Mouse (Mus musculus) testis, adult 2 months (tissue): ENCODE measurements around the gene Zfp281. TPM values are rescaled to one million over a fixed set of nuclear protein-coding genes. Genes with fewer than 3 reads are reported as not detected.

Experiments
- H3K27ac ChIP-seq: fragments of 200-500 bp; 2 replicates; pipeline ENCODE4 v1.5.1; 2012; ENCODE audit warnings: low read depth, low read length; ENCODE audit not compliant: control insufficient read depth, insufficient read depth
- H3K27me3 ChIP-seq: fragments of 200-500 bp; 2 replicates; pipeline ENCODE4 v1.6.1; 2012; ENCODE audit warnings: mild to moderate bottlenecking, low read length, moderate library complexity; ENCODE audit not compliant: control insufficient read depth, insufficient read depth
- H3K36me3 ChIP-seq: fragments of 200-500 bp; 2 replicates; pipeline ENCODE4 v1.6.1; 2012; ENCODE audit warnings: mild to moderate bottlenecking, low read length; ENCODE audit not compliant: control insufficient read depth, insufficient read depth
- H3K4me1 ChIP-seq: fragments of 200-500 bp; 2 replicates; pipeline ENCODE4 v1.6.1; 2012; ENCODE audit warnings: low read length; ENCODE audit not compliant: control insufficient read depth, insufficient read depth
- H3K4me3 ChIP-seq: fragments of 200-500 bp; 2 replicates; pipeline ENCODE4 v1.5.1; 2012; ENCODE audit warnings: low read depth, mild to moderate bottlenecking, low read length, moderate library complexity, mixed read lengths; ENCODE audit not compliant: control insufficient read depth
- CTCF ChIP-seq: fragments of 200-500 bp; IDR thresholded peaks from 2 replicates; pipeline ENCODE4 v1.5.1; 2012; ENCODE audit warnings: low read depth, mild to moderate bottlenecking, inconsistent platforms, low read length, moderate library complexity; ENCODE audit not compliant: control insufficient read depth, insufficient read depth, insufficient replicate concordance
- POLR2A ChIP-seq: fragments of 200-500 bp; IDR thresholded peaks from 2 replicates; pipeline ENCODE4 v1.6.1; 2012; ENCODE audit warnings: low read depth, mild to moderate bottlenecking, inconsistent platforms, low read length, moderate library complexity; ENCODE audit not compliant: control insufficient read depth
- polyA plus RNA-seq: library from polyadenylated mRNA; depleted of rRNA; stranded (reverse); fragments of >200 nt; gene quantifications from 2 replicates; pipeline ENCODE4 v1.2.3, GENCODE M21; 2012

The Zfp281 gene
- polyA plus RNA-seq, 1 experiment, result 2.3 TPM

GRCm38 (mm10) chr1:136602303-136602702, 22.4 kb upstream of the Zfp281 start:
- no peaks in the 10 kb centered on the region for H3K27me3 ChIP-seq
- peaks cover 3% of the 10 kb centered on the region; the same call in 1 of the 2 replicates for H3K4me1 ChIP-seq
- H3K36me3 ChIP-seq, result no peaks in the 10 kb centered on the region
- H3K27ac ChIP-seq, result no peak overlapping the region
- no peak for TF ChIP-seq CTCF
- no peak for TF ChIP-seq POLR2A
- peak overlapping the region; percentile 41 for H3K4me3 ChIP-seq

- no peak overlapping the region for H3K27ac ChIP-seq
- no peaks in the 10 kb centered on the region for H3K36me3 ChIP-seq
- peak overlapping the region; percentile 59 for H3K4me3 ChIP-seq
- no peak for TF ChIP-seq POLR2A
- TF ChIP-seq CTCF, result no peak
- H3K27me3 ChIP-seq, result no peaks in the 10 kb centered on the region
- H3K4me1 ChIP-seq, result peaks cover 3% of the 10 kb centered on the region; the same call in 1 of the 2 replicates
Measured at GRCm38 (mm10) chr1:136604190-136604589, 20.5 kb upstream of the Zfp281 start.

GRCm38 (mm10) chr1:136605790-136606189, 18.9 kb upstream of the Zfp281 start:
- no peaks in the 10 kb centered on the region for H3K36me3 ChIP-seq
- TF ChIP-seq CTCF (no peak), POLR2A (no peak)
- H3K27me3 ChIP-seq, result no peaks in the 10 kb centered on the region
- H3K4me1 ChIP-seq, result peaks cover 3% of the 10 kb centered on the region; the same call in 1 of the 2 replicates
- H3K4me3 ChIP-seq, result peak overlapping the region; percentile 73
- H3K27ac ChIP-seq, result no peak overlapping the region

GRCm38 (mm10) chr1:136606278-136606677, 18.4 kb upstream of the Zfp281 start:
- peaks cover 3% of the 10 kb centered on the region; the same call in 1 of the 2 replicates for H3K4me1 ChIP-seq
- H3K27ac ChIP-seq, result no peak overlapping the region
- TF ChIP-seq POLR2A (no peak), CTCF (no peak)
- H3K4me3 ChIP-seq, result peak overlapping the region; percentile 67
- H3K36me3 ChIP-seq, result no peaks in the 10 kb centered on the region
- H3K27me3 ChIP-seq, result no peaks in the 10 kb centered on the region

GRCm38 (mm10) chr1:136608339-136609261, 16.1 kb upstream of the Zfp281 start:
- Histone ChIP-seq H3K36me3 (no peaks in the 10 kb centered on the region), H3K4me3 (no peak overlapping the region), H3K27ac (no peak overlapping the region), H3K27me3 (no peaks in the 10 kb centered on the region), H3K4me1 (peaks cover 3% of the 10 kb centered on the region; the same call in 1 of the 2 replicates)
- TF ChIP-seq POLR2A, result no peak
- no peak for TF ChIP-seq CTCF

GRCm38 (mm10) chr1:136611803-136612202, 12.9 kb upstream of the Zfp281 start:
- Histone ChIP-seq H3K4me3 (no peak overlapping the region), H3K36me3 (no peaks in the 10 kb centered on the region), H3K4me1 (no peaks in the 10 kb centered on the region), H3K27me3 (no peaks in the 10 kb centered on the region), H3K27ac (no peak overlapping the region)
- TF ChIP-seq CTCF (no peak), POLR2A (no peak)

GRCm38 (mm10) chr1:136613300-136613751, 11.4 kb upstream of the Zfp281 start:
- Histone ChIP-seq H3K27ac (peak overlapping the region; percentile 70), H3K4me3 (no peak overlapping the region), H3K27me3 (no peaks in the 10 kb centered on the region), H3K36me3 (no peaks in the 10 kb centered on the region), H3K4me1 (no peaks in the 10 kb centered on the region)
- TF ChIP-seq CTCF (no peak), POLR2A (no peak)
